Mouse (Mus musculus) spleen, adult 2 months (tissue): ENCODE data around the gene Map4k4. TPM values are rescaled to one million over a fixed set of nuclear protein-coding genes. Genes with fewer than 3 reads are reported as not detected.

Experiments used
- DNase-seq, 2 experiments: peaks; one replicate each; pipeline versions ENCODE4 v3.0.0 to v3.0.0-alpha.2; 2012 to 2021; ENCODE audit warnings: low spot score in 2 of 2, low read depth in 1 of 2
- H3K27ac ChIP-seq: fragments of 200-500 bp; 2 replicates; pipeline ENCODE4 v1.5.1; 2012; ENCODE audit warnings: low read length, inconsistent platforms; ENCODE audit not compliant: insufficient read depth
- H3K27me3 ChIP-seq: fragments of 200-500 bp; 2 replicates; pipeline ENCODE4 v1.6.1; 2012; ENCODE audit warnings: mild to moderate bottlenecking, moderate library complexity, low read length, inconsistent platforms; ENCODE audit not compliant: control insufficient read depth, insufficient read depth
- H3K36me3 ChIP-seq: fragments of 200-500 bp; 2 replicates; pipeline ENCODE4 v1.6.1; 2012; ENCODE audit warnings: mild to moderate bottlenecking, low read length, inconsistent platforms; ENCODE audit not compliant: control insufficient read depth, insufficient read depth
- H3K4me1 ChIP-seq: fragments of 200-500 bp; 2 replicates; pipeline ENCODE4 v1.6.1; 2011; ENCODE audit warnings: inconsistent platforms; ENCODE audit not compliant: control insufficient read depth, insufficient read depth, insufficient read length
- H3K4me3 ChIP-seq: fragments of 200-500 bp; 2 replicates; pipeline ENCODE4 v1.5.1; 2011; ENCODE audit warnings: mild to moderate bottlenecking, inconsistent platforms; ENCODE audit not compliant: insufficient read depth, insufficient read length; ENCODE audit errors: extremely low read depth
- CTCF ChIP-seq: fragments of 200-500 bp; IDR thresholded peaks from 2 replicates; pipeline ENCODE4 v1.5.1; 2011; ENCODE audit warnings: mild to moderate bottlenecking, inconsistent platforms; ENCODE audit not compliant: insufficient read depth, insufficient read length, insufficient replicate concordance; ENCODE audit errors: extremely low read depth
- POLR2A ChIP-seq: fragments of 200-500 bp; IDR thresholded peaks from 2 replicates; pipeline ENCODE4 v1.6.1; 2011; ENCODE audit warnings: low read depth, low read length, inconsistent platforms
- WGBS: fragments of 180-500 bp; shearing (Covaris S2); methylation state at CpG from one replicate; pipeline ENCODE4 v1.1.7; 2018; 5-methylcytosine and 5-hydroxymethylcytosine counted together
- polyA plus RNA-seq: library from polyadenylated mRNA; depleted of rRNA; stranded (reverse); fragments of >200 nt; gene quantifications from 2 replicates; pipeline ENCODE4 v1.2.3, GENCODE M21; 2012

Map4k4 gene
- polyA plus RNA-seq, 1 experiment = 54.3 TPM

DNA sequence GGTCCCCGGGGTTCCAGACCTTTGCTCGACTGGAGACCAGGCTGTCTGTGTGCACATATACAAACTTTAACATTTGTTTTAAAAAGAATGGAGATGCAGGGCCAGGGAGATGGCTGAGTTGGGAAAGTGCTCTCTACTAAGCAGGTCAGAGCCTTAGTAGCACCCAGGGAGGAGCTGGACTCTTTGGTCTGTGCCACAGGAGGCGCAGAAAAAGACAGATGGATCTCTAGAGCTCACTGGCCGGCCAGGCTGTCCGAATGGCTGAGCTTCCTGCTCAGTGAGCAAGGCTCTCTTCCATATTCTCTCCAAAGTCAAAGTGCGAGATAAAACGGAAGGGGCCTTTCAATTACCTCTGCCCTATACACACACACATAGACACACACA is 33.6 kb upstream of the Map4k4 start:
- Histone ChIP-seq H3K36me3 (no peaks in the 10 kb centered on the region), H3K4me1 (no peaks in the 10 kb centered on the region), H3K27me3 (no peaks in the 10 kb centered on the region), H3K27ac (no peak overlapping the region), H3K4me3 (no peak overlapping the region)
- WGBS = 91% methylated on average over 7 of the region's 7 CpGs
- TF ChIP-seq CTCF = no peak
- no peak for TF ChIP-seq POLR2A
- no peak for DNase-seq

DNA sequence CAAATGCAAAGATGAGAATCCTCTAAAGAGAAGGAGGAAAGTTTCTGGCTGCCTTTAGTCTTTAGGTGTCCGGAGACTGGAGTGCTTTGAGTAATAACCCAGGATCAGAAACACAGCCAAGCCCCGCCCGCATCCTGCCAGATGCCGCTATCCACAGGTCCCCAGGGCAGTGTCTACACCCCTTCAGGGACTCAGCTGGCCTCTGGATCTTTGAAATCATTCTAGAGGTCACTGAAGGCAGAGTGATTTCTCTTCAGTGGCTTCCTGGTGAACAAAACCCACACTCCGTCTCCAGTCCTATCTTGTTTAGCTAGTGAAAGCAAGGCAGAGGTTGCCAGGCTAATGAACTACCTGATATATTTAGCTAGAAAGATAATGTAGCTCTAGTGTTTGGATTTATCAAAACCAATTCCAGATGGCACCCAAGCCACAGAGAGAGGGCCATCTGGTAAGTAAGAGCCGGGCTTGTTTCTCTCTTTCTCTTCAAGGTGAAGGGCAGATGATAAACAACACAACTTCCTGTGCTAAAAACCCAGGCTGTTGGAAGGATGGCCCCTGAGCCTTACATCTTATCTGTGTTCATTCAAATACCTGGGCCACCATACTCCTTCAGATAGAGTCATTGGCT is 32.6 kb upstream of the Map4k4 start:
- H3K27me3 ChIP-seq = no peaks in the 10 kb centered on the region
- no peak overlapping the region for H3K4me3 ChIP-seq
- no peak overlapping the region for H3K27ac ChIP-seq
- TF ChIP-seq CTCF = no peak
- TF ChIP-seq POLR2A = no peak
- H3K36me3 ChIP-seq = no peaks in the 10 kb centered on the region
- no peak for DNase-seq
- 29% methylated on average over 6 of the region's 6 CpGs for WGBS
- no peaks in the 10 kb centered on the region for H3K4me1 ChIP-seq

DNA sequence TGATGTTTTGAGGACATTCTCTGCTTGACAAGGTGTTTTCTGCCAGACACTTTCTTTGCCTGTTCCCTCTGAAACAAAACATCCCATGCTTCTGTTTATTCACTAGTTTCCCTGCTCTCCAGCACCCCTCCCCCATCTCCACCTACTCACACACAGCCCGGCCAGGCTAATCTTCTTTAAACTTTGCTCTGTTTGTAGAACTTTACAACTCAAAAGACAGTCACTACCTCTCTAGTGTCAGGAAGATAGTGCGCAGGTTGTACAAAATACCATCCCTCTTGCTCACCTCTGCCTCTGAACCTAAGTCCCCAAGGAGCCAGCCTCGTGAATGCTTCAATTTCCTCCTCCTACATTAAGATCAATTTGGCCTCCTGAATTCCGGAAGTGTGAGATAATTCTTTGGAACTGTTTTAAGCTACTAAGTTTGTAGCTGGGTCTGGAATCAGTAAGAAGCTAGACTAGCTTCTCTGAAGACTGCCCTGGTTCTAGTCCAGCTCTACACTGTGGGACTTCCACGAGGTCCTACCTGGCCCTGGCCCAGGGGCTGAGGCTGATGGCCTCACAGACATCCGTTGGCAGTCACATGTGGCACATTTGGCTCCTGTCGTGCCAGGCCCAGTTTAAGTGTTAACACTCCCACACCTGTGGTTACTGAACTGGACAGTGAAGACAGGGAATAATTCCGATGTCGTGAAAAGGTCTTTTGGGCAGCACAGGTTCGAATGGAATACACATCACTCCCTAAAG is 31.7 kb upstream of the Map4k4 start:
- H3K4me1 ChIP-seq = no peaks in the 10 kb centered on the region
- H3K4me3 ChIP-seq = no peak overlapping the region
- H3K27me3 ChIP-seq = no peaks in the 10 kb centered on the region
- H3K36me3 ChIP-seq = no peaks in the 10 kb centered on the region
- no peak overlapping the region for H3K27ac ChIP-seq
- TF ChIP-seq CTCF (no peak), POLR2A (no peak)
- 82% methylated on average over 10 of the region's 10 CpGs for WGBS
- no peak for DNase-seq

DNA sequence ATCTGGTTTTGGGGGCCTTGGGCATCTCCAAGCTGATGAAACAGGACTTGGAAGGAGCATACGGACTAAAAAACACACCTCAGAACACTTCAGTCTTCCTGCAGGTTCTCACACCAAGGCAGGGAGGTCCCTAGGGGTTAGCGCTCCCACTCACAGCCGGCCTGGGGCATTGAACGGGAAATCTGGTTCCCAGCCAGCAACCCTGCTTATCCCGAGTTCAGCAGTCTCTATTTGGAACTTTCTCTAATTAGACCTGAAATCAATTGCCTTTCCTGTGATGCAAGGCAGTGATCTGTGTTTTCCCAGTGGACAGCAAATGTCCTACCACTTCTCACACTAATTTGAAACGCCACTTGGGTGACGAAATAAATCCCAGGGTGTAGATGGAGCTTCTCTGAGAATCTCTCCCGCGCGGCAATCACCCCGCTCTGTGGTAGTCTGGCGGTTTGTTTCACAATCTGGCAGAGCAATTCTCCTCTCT is 31.0 kb upstream of the Map4k4 start:
- 90% methylated on average over 12 of the region's 12 CpGs for WGBS
- no peak overlapping the region for H3K4me3 ChIP-seq
- DNase-seq = no peak
- no peaks in the 10 kb centered on the region for H3K36me3 ChIP-seq
- no peaks in the 10 kb centered on the region for H3K4me1 ChIP-seq
- no peak overlapping the region for H3K27ac ChIP-seq
- TF ChIP-seq CTCF (no peak), POLR2A (no peak)
- no peaks in the 10 kb centered on the region for H3K27me3 ChIP-seq

DNA sequence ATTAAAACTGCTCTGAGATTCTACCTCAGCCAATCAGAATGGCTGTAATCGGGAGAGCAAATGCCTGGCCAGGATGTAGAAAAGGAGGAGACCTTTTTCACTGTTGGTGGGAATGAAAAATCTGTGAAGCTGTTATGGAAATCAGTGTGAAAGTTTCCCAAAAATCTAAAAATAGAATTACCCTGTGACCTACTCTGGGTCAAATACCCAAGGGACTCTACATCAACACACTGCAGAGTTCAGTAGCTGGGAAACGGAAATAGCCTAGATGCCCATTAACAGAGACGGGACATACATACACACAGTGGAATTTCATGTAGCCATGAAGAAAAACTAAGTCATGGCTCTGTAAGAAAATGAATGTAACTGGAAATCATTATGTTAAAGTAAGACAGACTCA is 22.7 kb upstream of the Map4k4 start:
- no peak for DNase-seq
- no peak overlapping the region for H3K27ac ChIP-seq
- no peaks in the 10 kb centered on the region for H3K27me3 ChIP-seq
- no peaks in the 10 kb centered on the region for H3K4me1 ChIP-seq
- H3K36me3 ChIP-seq = no peaks in the 10 kb centered on the region
- TF ChIP-seq CTCF (no peak), POLR2A (no peak)
- 78% methylated on average over 3 of the region's 3 CpGs for WGBS
- H3K4me3 ChIP-seq = no peak overlapping the region

DNA sequence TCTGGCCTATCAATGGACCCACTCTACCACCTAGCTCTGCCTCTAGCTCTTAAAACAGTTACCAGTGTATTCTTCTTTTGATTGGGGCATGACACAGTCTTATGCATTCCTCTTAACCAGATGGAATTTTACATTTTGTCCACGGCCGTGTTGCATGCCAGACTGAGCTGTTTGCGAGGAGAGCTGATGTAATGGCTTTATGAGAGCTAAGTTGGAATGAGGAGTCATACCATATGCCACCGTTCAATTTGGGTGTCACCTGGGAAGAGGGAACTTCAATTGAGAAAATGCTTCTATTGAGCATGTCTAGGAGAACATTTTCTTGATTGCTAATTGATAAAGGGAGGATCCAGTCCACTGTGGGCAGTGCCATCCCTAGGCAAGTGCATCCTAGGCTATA is 18.2 kb upstream of the Map4k4 start:
- Histone ChIP-seq H3K36me3 (no peaks in the 10 kb centered on the region), H3K4me1 (no peaks in the 10 kb centered on the region), H3K4me3 (no peak overlapping the region), H3K27ac (no peak overlapping the region), H3K27me3 (no peaks in the 10 kb centered on the region)
- WGBS = 94% methylated on average over 4 of the region's 4 CpGs
- TF ChIP-seq CTCF (no peak), POLR2A (no peak)
- no peak for DNase-seq

DNA sequence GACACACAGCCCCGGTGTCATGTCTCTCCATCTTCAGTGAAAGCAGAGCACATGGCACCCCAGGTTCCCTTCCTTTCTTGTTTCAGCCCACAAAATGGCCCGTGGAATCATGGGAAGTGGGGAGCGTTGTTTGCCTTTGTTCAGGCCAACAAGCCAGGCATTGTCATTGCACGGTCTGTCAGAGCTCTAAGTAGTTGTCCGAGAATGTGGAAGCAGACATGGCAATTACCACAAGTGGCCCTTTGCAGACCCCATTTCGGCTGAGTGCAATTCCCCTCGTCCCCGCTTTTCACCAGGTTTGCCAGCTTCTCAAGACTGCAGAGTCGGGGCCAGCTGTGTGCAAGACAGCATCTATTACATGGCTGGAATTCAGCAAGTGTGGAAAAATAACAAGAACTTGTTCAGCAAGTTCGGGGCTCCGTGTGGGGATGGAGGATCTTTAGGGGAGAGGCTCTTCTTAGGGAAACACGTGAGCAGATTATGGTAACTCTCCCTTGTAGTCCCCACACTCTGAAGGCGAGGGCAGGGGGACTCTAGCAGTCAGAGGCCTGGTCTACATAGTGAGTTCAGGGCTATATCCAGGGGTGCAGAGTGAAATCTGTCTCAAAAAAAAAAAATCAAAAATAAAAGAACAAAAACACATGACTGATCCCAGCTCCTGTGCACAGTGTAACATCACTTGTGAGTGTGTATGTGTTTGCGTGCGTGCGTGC is 15.8 kb upstream of the Map4k4 start:
- Histone ChIP-seq H3K4me1 (no peaks in the 10 kb centered on the region), H3K27me3 (no peaks in the 10 kb centered on the region), H3K36me3 (no peaks in the 10 kb centered on the region), H3K27ac (no peak overlapping the region), H3K4me3 (no peak overlapping the region)
- WGBS = 89% methylated on average over 16 of the region's 16 CpGs
- DNase-seq = no peak
- TF ChIP-seq CTCF (no peak), POLR2A (no peak)
